Mouse (Mus musculus) lung, adult 18-20 months (tissue): Measurements from ENCODE around the gene Cavin1.
A peak's percentile ranks its signal among the peaks of the same experiment; 100 is the strongest.

ENCODE experiments used
- DNase-seq, 2 experiments: peaks; one replicate each; pipeline ENCODE4 v3.0.0; 2022; ENCODE audit warnings: mixed read lengths in 2 of 2

Gene Cavin1

DNA sequence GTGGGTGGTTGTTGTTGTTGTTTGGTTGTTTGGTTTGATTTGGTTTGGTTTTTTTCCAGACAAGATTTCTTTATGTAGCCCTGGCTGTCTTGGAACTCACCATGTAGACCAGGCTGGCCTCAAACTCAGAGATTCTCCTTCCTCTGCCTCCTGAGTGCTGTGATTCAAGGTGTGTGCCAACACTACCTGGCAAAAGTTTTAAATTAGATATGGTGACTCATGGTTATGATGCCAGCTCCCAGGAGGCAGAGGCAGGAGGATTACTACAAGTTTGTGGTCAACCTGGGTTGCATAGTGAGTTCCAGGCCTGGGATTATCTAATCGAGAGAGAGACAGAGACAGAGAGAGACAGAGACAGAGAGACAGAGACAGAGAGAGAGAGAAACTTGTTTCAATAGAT lies 9.8 kb upstream of the Cavin1 start:
- no peak for DNase-seq

DNA sequence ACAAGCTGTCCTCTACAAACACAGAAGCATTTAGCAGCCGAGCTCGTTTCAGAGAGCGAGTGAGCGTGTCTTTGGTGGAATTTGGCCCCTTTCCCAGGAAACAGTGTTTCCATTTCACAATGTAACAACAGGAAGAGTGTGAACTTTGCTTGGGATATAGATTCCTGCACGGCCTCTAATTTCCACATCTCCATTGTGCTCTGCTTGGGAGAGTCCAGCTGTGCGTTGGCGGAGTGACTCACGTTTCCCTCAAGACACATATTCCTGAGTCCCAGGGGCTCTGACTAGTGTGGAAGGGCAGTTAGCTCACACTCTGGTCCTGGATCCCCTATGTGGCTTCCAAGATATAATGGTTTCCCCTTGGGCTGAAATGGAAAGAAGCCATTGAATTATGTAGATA lies 9.2 kb upstream of the Cavin1 start:
- DNase-seq: peak; percentile 56 to 73

DNA sequence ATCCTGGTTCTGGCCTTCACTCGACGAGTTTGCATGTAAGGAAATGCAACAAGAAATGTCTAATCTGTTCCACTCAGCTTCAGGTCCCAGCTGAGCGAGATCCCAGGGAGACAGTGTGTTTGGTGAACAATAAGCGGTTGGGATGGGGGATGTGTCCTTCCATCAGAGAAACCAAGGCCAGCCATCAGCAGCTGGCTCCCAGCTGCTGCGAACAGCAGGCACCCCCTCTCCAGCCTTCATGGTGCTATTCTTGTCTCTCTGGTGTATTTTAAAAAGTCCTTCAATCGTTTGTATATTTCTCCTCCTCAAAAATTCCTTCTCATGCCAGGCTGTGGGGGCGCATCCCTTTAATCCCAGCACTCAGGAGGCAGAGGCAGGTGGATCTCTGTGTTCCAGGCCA lies 4.6 kb upstream of the Cavin1 start:
- DNase-seq: no peak

DNA sequence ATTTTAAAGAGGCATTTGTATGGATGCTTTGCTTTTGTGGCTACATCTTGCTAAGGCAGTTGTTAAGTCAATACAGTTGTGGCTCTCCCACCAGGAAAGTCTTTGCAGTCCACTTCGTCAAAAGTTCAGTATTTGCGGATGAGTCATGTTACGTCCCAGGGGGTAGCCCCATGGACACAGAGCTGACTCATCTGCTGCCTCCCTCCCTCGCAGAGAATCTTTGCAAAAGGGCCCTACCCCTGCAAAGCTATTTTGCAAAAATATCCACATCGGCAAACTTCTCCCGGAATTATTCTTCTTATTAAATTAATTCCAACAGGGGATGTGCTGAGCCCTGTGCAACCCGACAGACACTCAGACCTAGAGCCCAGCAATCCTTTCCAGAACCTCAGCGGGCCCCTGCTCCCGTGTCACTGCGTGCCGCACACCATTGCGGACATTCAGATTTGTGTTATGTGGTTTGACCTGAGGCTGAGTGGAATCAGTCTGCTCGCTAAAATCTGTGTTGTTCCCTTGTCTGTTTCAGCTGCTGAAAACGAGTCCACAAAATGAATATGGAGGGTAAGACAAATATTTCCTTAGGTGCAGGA lies 3.8 kb upstream of the Cavin1 start:
- DNase-seq: no peak

DNA sequence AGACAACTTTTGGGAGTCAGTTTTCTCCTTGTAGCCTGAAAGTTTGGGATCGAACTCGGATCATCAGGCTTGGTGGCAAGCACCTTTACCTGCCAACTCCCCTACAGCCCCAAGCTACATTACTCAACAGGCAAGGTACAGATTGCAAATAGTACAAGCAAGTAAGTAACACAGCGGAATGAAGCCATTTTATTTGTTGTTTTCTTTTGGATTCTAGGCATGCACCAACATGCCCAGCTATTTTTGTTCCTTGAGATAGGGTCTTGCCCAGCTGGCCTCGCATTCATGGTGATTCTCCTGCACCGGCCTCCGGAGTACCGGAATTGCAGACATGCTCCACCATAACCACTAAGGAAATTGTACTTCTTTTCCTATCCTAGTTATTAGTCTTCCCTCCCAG lies 2.6 kb upstream of the Cavin1 start:
- DNase-seq: no peak

DNA sequence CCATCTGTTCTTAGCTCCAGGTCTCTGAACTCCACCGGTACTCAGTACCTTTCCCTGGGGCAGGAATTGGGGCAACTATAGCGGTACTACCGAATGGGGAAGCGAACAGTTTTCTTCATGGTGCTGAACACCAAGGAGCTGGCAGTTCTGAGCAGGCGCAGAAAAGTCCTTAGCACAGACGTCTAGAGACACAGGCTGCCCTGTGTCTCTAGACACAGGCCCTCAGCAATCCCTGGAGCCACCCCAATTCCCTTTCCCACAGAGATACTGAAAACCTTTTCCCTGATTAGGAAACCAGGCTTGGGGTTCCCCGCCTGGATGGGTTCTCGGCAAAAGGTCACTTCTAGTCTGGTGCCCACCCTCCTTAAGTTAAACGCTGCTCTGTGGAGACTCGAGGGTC lies 768 bp upstream of the Cavin1 start:
- DNase-seq: no peak

GRCm38 (mm10) chr11:100969744-100970556 lies 737 bp downstream of the Cavin1 start:
- DNase-seq: peak; percentile 85 to 89

GRCm38 (mm10) chr11:100969189-100969743 lies 1.4 kb downstream of the Cavin1 start:
- peak; percentile 53 to 58 for DNase-seq

DNA sequence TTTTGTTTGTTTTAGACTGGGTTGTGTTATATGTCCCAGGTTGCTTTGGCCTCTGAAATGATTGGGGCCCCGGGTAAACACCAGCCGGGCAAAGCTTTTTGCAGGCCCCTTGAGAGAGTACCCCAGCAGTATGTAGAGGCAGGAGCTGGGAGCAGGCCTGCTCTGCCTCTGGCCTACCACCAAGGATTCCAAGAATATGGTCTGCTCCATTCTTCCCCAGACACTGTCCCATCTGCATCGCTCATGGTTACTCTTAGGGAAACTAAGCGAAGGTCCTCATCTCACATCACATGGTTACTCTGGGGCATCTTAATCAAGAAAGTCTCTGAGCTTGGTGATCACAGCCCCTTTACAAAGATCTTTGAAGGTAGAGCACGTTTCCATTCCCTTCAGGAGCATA lies 2.2 kb downstream of the Cavin1 start:
- no peak for DNase-seq

GRCm38 (mm10) chr11:100967881-100968420 lies 2.7 kb downstream of the Cavin1 start:
- no peak for DNase-seq

- no peak for DNase-seq
Observed at GRCm38 (mm10) chr11:100967376-100967775, 3.3 kb downstream of the Cavin1 start.

DNA sequence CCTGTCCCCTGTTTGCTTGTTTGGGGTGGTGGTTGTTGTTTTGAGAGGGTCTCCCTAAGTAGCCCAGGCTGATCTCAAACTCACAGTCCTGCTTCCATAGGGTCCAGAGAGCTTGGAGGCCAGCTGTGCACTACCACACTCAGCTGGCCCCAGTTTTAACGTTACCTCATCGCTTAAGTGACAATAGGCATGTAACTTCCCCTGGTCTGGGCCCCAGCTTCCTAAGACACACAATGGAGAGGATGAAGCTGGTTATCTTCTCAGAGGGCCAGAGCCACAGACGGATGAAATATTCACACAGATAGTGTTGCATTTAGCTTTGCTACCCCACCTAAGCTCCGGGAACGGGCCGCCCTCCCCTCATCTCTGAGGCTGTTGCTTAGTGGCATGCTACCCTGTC lies 4.9 kb downstream of the Cavin1 start:
- DNase-seq: peak in 1 of 2 experiments; percentile 50

DNA sequence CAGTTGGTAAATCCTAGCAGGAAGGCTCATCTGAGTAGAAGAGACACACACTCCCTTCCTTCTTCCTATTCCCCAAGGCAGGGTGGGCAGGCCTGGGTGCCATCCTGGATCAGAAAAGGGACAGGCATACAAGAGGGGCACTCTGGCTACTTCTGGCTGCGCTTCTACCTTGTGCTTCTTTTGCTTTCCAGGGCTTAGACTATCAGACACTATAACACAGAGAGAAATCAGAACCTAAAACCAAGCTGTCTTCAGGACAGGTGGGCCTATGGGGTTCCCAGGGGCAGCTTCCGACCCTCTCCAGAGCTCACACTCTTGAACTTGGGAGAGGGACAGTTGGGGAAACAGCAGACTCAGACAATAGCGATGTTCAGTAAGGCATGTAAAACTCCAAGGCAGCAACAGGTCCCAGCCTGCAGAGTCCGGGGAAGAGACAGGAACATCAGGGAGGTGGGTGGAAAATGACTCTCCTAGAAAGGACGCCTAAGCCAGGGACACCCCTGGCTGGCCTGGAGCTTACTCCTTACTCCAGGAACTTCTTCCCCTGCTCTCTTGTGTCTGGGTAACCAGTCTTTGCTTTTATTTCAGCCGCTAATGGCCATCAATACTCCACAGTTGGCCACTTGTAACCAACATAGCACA lies 5.7 kb downstream of the Cavin1 start:
- DNase-seq: no peak

DNA sequence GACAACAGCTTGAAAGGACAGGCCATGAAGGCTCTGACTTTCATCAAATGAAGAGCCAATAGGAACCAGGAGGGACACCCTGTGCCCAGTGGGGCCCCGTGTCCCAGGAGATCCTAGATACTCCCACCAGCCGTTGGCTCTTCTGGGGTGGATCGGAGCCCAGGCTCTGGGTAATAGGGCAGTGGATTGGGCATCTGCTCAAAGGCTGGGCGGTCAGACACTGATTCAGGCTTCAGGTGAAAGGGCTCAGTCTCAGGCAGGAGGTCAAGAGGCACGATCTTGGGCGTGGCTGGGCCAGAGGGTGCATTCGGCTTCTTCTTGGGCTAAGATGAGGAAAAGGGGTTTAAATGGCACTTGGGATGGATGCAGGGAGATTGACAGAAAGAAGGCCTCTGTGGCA lies 6.5 kb downstream of the Cavin1 start:
- no peak for DNase-seq

DNA sequence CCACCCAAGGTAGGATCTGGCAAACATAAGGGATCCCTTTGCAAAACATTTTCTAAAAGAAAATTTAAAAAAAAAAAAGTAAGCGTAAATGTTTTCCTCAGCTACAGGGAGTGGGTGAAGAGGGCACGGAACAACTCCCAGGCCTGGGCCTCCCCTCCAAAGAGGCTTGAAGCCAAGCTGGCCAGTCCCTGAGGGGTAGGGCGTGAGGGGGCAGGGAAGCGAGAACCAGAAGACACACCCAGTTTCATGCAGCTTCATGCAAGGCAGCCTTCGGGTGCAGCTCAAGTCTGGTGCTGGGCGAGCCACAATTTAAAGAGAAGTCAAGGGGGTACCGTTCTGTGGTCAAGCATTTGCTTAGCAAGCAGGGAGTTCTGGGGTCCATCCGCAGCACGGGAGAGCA lies 7.0 kb downstream of the Cavin1 start:
- peak; percentile 81 to 85 for DNase-seq

DNA sequence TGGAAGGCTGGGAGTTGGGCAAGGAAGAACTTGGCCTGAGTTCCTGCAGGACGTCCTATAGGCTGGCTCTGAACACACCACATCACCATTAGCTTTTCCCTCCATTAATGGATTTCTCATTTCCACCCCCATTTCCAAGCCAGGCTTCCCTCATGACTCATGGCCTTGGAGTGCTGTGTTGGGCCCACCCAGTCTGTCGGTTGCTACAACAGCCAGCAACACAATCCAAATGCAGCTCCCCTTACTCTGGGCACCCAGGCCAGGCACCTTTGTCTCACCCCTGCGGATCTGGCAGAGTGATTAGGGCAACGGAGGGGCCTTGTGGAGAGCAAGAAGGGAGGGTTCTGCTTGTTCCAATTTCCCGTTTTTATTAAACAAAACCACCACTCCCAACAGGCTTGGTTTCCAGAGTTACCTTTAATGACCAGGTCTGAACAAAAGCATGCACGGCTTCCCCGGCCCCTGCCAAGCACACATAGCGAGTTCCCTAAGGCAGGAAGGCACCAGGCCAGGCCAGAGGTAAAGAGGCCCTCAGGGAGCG lies 8.2 kb downstream of the Cavin1 start:
- DNase-seq: peak; percentile 78 to 83

DNA sequence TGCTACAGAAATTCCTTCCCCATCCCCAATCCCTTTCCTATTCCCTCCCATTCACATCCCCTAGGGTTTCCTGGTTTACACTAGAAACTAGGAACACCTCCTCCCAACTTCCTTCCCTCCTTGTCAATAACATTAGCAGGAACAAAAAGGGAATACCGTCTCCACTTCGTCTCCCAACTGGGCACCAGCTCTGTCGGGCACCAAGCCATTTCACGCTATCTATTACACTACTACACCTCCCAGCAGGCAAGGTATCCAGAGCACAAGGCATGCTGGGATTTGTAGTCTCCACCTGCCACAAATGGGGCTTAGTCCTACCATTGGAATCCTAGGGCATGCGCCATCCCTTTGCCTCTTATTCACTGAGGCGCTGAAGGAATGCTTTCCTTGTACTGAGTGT lies 10.1 kb downstream of the Cavin1 start:
- peak; percentile 86 to 91 for DNase-seq

- no peak for DNase-seq
Observed at GRCm38 (mm10) chr11:100959826-100960225, 10.9 kb downstream of the Cavin1 start.

DNA sequence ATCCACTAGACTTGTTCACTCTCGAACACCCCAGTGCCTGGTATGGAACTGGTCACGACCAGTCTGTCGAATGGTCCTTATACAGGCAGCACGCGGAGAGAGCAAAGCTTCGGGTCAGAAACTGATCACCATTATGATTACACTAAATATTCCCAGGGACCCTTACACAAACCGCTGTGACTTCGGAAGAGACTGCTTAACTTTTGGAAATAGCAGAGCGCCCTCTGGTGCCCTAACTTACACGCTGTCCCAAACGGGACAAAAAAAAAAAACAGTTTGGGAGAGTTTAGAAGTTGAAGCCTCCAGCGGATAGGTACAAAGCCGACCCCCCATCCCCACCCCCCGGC lies 11.2 kb downstream of the Cavin1 start:
- peak; percentile 64 to 77 for DNase-seq

DNA sequence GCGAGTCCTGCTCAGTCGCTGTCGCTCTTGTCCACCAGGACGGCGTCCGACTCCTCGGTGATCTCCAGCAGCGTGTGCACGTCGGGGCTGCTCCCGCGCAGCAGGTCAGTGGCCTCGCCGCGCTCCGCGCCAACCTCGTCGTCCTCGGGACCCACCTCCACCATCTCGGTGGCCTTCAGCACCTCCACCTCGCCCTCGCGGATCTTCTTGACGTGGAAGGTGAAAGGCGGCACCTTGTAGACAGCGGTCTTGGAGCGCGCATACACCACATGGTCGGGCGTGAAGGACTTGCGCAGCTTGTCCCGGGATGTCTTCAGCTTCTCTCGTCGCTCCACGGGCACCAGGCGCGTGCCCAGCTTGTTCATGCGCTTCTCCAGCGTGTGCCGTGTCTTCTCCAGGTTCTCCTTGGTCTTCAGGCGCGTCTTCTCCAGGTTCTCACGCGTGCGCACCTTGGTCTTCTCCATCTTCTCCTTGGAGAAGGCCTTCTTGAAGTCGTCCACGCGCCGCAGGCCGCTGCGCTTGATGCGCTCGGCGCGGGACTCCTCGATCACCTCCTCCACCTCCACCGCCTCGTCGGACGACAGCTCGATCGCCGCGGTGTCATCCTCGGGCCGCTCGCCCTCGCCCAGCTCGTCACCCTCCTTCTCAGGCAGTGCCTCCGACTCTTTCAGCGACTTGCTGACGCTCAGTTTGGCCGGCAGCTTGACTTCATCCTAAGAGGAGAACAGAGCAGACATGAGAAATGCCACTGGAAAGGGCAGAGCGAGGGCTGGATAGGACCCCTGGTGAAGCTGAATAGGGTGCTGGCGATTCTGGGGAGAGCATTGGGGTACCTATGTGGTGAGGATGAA lies 11.8 kb downstream of the Cavin1 start:
- DNase-seq: no peak

DNA sequence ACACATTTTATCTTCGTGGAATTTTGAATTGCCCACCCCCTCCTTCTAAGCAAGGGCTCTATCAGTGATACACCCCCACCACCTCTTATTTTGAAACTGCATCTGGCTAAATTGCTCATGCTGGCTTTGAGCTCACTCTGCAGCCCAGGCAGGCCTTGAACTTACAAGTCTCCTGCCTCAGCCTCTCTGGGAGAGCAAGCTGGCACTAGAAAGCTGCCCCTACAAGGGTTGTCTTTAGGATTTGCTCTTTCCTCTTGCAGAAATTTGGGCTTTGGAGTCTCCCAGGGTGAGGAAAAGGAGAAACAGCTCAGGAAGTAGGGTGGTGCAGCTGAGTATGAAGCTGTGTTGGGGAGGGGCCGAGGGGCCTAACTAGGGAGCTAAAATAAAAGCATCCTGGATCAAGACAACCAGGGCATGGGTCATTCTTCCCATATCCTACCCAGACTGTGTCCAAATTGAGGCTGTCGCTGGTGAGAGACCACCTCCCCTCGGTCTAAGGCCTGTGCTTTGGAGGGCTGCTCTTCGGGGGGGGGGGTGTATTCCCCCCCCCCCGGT lies 12.7 kb downstream of the Cavin1 start:
- DNase-seq: no peak

DNA sequence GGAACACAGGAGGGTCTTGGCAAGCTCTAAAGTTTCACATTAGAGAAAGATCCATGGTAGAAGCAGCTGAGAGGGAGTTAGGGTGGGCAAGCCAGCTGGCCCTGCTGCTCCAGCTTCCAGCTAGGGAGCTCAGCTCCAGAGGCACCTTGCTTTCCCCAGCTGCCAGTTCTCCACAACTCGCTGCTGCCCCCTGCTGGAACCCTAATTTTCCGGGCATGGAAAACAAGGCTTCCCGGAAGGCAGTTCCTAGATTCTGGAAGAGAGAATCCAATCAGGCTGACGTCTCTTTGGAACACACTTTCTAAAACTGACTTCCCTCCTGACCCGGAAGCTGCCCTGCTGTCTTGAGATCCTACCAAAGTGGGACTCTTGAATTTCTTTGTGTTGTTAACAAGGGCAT lies 13.4 kb downstream of the Cavin1 start:
- DNase-seq: peak; percentile 86 to 91
